Mouse (Mus musculus): ENCODE measurements at regions not wholly inside any gene's neighbourhood (a gene's known extent, or its start where the extent isn't known, plus 50 kb on each side); places are given as distances from the start of the nearest gene placed in this dataset. TPM values are rescaled to one million over a fixed set of nuclear protein-coding genes. Genes with fewer than 3 reads are reported as not detected.

- Histone ChIP-seq H3K27ac (ENCODE audit: low read depth) (no peak overlapping the region), H3K36me3 (ENCODE audit: control insufficient read depth, insufficient read depth, low read length) (no peaks in the 10 kb centered on the region), H3K9ac (ENCODE audit: low read length) (no peak overlapping the region), H3K9me3 (ENCODE audit: control insufficient read depth, low read length) (no peaks in the 10 kb centered on the region), H3K4me2 (ENCODE audit: low read length) (no peak overlapping the region), H3K4me1 (replicated peaks; ENCODE audit: control insufficient read depth, insufficient read depth, low read length) (no peaks in the 10 kb centered on the region), H3K4me3 (ENCODE audit: low read depth, low read length) (no peak overlapping the region), H3K27me3 (replicated peaks; ENCODE audit: control insufficient read depth, insufficient read depth, low read length) (no peaks in the 10 kb centered on the region)
- no peak for DNase-seq (ENCODE audit: low spot score)
- ATAC-seq (replicated peaks; ENCODE audit: low FRiP score, low TSS enrichment, low read depth) = peak; percentile 55
- 73% methylated on average over 5 of the region's 5 CpGs for WGBS
These were observed 627.6 kb downstream of the Plxdc2 start for GRCm38 (mm10) chr2:16983583-16984221.

Small RNAs in the stretch of these regions (microRNA-seq; reads per million reads assigned to microRNA genes)
- gene Gm24933 = not detected

Data from intestine, embryonic 14.5 days (tissue).